Mouse (Mus musculus): Measurements from ENCODE around the gene Ranbp2.

DNA sequence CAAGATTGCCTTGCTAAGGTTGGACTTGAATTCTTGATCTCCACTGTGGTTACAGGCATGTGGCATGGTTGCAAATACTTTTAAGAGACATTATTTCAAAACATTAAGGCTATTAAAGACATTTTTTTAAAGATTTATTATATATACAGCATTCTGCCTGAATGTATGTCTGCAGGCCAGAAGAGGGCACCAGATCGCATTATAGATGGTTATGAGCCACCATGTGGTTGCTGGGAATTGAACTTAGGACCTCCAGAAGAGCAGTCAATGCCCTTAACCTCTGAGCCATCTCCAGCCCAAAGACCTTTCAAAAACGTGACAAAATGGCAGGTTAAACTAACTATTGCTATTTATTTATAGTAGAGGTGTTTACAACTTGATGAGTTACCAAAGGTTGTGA, 48.9 kb downstream of the Ranbp2 start:
- no peak for TF ChIP-seq CTCF (IDR thresholded peaks at IDR 0.05; ENCODE audit: low read depth, low read length)
- TF ChIP-seq POLR2A (IDR thresholded peaks at IDR 0.05; ENCODE audit: borderline replicate concordance, low read depth, low read length), result no peak

Measured in bone marrow macrophage, adult 2 months (primary cell).